Comparison of ENCODE assay signal across 8 mouse cellular contexts in genomic region chr1:87621146-87621857, GRCm38 (mm10). TPM values are rescaled to one million over a fixed set of nuclear protein-coding genes. Genes with fewer than 3 reads are reported as not detected.
DNase-seq lines count a peak whose midpoint lies in the region; ATAC-seq and TF ChIP-seq lines count a peak whose summit lies in the region.

No protein-coding gene starts in this region.

- no peaks in the 10 kb centered on the region for H3K9me3 ChIP-seq in limb, embryonic 13.5 days

- peak overlapping the region; percentile 80 for H3K27ac ChIP-seq in gastrocnemius, adult 2 months
- no peak overlapping the region for H3K27ac ChIP-seq in limb, embryonic 13.5 days

- peak overlapping the region; percentile 4; the same call in 1 of the 2 replicates for H3K4me2 ChIP-seq in limb, embryonic 13.5 days (replicated peaks)

- no peak overlapping the region for H3K9ac ChIP-seq in limb, embryonic 13.5 days

- no peak for TF ChIP-seq CTCF in gastrocnemius, adult 2 months (IDR thresholded peaks at IDR 0.05)

- peak overlapping the region; percentile 67 for H3K4me3 ChIP-seq in gastrocnemius, adult 2 months
- H3K4me3 ChIP-seq in limb, embryonic 13.5 days = peak overlapping the region; percentile 20; the same call in 1 of the 2 replicates

- intact Hi-C loops in gastrocnemius, adult 2 months (cut with DNase I) = no loop called here
- intact Hi-C loops in gastrocnemius, postnatal 14 days (cut with DNase I; ENCODE audit: low total_unique reads) = no loop called here
- intact Hi-C loops in left cerebral cortex, postnatal 25 days (cut with DNase I) = no loop called here

- H3K4me1 ChIP-seq in limb, embryonic 13.5 days = no peaks in the 10 kb centered on the region

- no peak for DNase-seq in gastrocnemius, adult 2 months
- no peak for DNase-seq in gastrocnemius, postnatal 14 days
- DNase-seq in thymus, postnatal 0 days (ENCODE audit: low spot score) = peak; percentile 39
- no peak for DNase-seq in thymus, postnatal 36 days
- DNase-seq in spleen, adult 18-20 months = no peak
- no peak for DNase-seq in left cerebral cortex, postnatal 25 days (ENCODE audit: low spot score in 2 of 2)

- no peaks in the 10 kb centered on the region for H3K36me3 ChIP-seq in limb, embryonic 13.5 days

- no peaks in the 10 kb centered on the region for H3K27me3 ChIP-seq in limb, embryonic 13.5 days

- WGBS in limb, embryonic 13.5 days = 85% methylated on average over 9 of the region's 9 CpGs

- no peak for ATAC-seq in limb, embryonic 13.5 days (ENCODE audit: low FRiP score, low read depth)
- no peak for ATAC-seq in cerebellum, adult (ENCODE audit: insufficient number of reproducible peaks, low FRiP score, low TSS enrichment)

RNA-seq across cellular contexts. Expression of gene Inpp5d, which starts 1.2 kb away (rescaled TPM):
- total RNA-seq in gastrocnemius, adult 2 months (2021) = 1 to 10 TPM; 3.8 to 4.2 TPM
- 1 to 10 TPM; 3.9 to 7.3 TPM for total RNA-seq in gastrocnemius, postnatal 14 days (2021)
- polyA plus RNA-seq in thymus, postnatal 0 days (2015; fragmentation: Nextera tagmentation; extraction: Ambion mirVana) = 41.0 and 43.6 TPM in 2 replicates
- 4.7 and 5.6 TPM in 2 replicates for polyA plus RNA-seq in limb, embryonic 13.5 days (2015; fragmentation: Nextera tagmentation; extraction: Ambion mirVana)
- 10 to 100 TPM; 17.4 to 23.5 TPM for total RNA-seq in left cerebral cortex, postnatal 25 days (2021)

RNA-seq across cellular contexts. Expression of gene Ngef, which starts 47.6 kb away (rescaled TPM):
- under 1 TPM; 0.08 to 0.17 TPM for total RNA-seq in gastrocnemius, adult 2 months (2021)
- total RNA-seq in gastrocnemius, postnatal 14 days (2021) = under 1 TPM; 0.53 to 0.58 TPM
- 0.10 and 0.18 TPM in 2 replicates for polyA plus RNA-seq in thymus, postnatal 0 days (2015; fragmentation: Nextera tagmentation; extraction: Ambion mirVana)
- polyA plus RNA-seq in limb, embryonic 13.5 days (2015; fragmentation: Nextera tagmentation; extraction: Ambion mirVana) = 1.0 and 1.2 TPM in 2 replicates
- 100 to 1,000 TPM; 333 to 376 TPM for total RNA-seq in left cerebral cortex, postnatal 25 days (2021)

Comparison
In these comparisons a context has a peak if more than half of its experiments do, and no peak if none do; other contexts are left out.
1. RNA of gene Ngef, which starts 47.6 kb away (total RNA-seq): 333 to 376 TPM in left cerebral cortex, postnatal 25 days; 0.53 to 0.58 TPM in gastrocnemius, postnatal 14 days and 0.08 to 0.17 TPM in gastrocnemius, adult 2 months; every median in the first group is over 100 times any median in the second.